Mouse (Mus musculus) hindbrain, embryonic 10.5 days (tissue): Measurements from ENCODE around the gene Csf2rb2. TPM values are rescaled to one million over a fixed set of nuclear protein-coding genes. Genes with fewer than 3 reads are reported as not detected.
"Not testable (repeated sequence)": the region's sequence is repeated elsewhere in the genome, so short reads cannot be mapped to it uniquely, and the experiment has no call there.

ENCODE experiments used
- DNase-seq: peaks from one replicate; pipeline ENCODE4 v3.0.0-alpha.2; 2017; ENCODE audit warnings: low spot score
- H3K27ac ChIP-seq: fragments of 300-500 bp; sonication (generic); 2 replicates; pipeline ENCODE4 v1.5.1; 2016; ENCODE audit warnings: mild to moderate bottlenecking, moderate library complexity
- H3K27me3 ChIP-seq: fragments of 300-500 bp; sonication (generic); 2 replicates; pipeline ENCODE4 v1.6.1; 2016; ENCODE audit warnings: mild to moderate bottlenecking; ENCODE audit not compliant: poor library complexity, insufficient read depth, severe bottlenecking
- H3K36me3 ChIP-seq: fragments of 300-500 bp; sonication (generic); 2 replicates; pipeline ENCODE4 v1.6.1; 2016; ENCODE audit warnings: mild to moderate bottlenecking, moderate library complexity
- H3K4me1 ChIP-seq: fragments of 300-500 bp; sonication (generic); replicated peaks from 2 replicates; pipeline ENCODE4 v1.6.1; 2016; ENCODE audit warnings: mild to moderate bottlenecking
- H3K4me3 ChIP-seq: fragments of 300-500 bp; sonication (generic); 2 replicates; pipeline ENCODE4 v1.5.1; 2016; ENCODE audit warnings: mild to moderate bottlenecking, moderate library complexity
- H3K9me3 ChIP-seq: fragments of 300-500 bp; sonication (generic); 2 replicates; pipeline ENCODE4 v1.6.1; 2016; ENCODE audit warnings: mild to moderate bottlenecking, moderate library complexity
- WGBS: fragments of 180-500 bp; shearing (Covaris S2); methylation state at CpG from one replicate; pipeline ENCODE4 v1.1.7; 2016; 5-methylcytosine and 5-hydroxymethylcytosine counted together
- polyA plus RNA-seq: library from polyadenylated mRNA; unstranded; fragments of >200 nt; fragmentation: Nextera tagmentation; extraction: Ambion mirVana; gene quantifications from 2 replicates; pipeline ENCODE4 v1.2.1, GENCODE M21; 2016

The Csf2rb2 gene
- polyA plus RNA-seq, 1 experiment from 2014 or later: 0.60 TPM

DNA sequence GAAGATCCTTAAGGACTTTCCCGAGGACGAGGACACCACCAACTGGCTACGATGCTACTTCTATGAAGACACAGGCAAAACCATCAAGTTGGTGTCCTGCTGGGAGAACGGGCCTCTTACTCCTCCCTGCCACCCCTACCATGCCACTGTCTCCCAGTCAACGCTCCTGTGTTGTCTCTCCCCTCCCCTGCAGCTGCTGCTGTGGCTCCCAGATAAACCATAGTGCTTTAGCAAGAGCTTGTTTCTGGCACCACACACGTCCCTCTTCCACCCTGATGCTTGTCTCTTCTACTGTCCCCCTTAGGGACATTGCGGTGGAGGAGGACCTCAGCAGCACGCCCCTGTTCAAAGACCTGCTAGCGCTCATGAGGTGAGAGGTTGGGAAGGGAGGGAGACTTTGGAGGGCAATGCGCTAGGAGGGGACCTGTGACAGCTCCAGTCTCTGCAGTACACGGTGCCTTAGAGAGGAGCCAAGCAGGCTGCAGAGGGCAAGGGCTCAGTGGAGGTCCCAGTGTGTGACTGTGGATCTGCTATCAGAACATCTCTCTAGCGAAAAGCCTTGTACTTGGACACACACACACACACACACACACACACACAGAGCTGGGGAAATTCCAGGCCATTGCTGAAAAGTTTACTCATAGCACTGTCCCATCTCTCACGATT lies 44.7 kb downstream of the Csf2rb2 start:
- Histone ChIP-seq H3K27me3 (no peaks in the 10 kb centered on the region), H3K4me3 (no peak overlapping the region), H3K36me3 (no peaks in the 10 kb centered on the region), H3K27ac (peak overlapping the region; percentile 36; the same call in 1 of the 2 replicates), H3K9me3 (0 out of 2 replicates have a peak, but pooled peaks cover 2% of the 10 kb centered on the region), H3K4me1 (no peaks in the 10 kb centered on the region)
- WGBS: 76% methylated on average over 13 of the region's 13 CpGs
- no peak for DNase-seq

DNA sequence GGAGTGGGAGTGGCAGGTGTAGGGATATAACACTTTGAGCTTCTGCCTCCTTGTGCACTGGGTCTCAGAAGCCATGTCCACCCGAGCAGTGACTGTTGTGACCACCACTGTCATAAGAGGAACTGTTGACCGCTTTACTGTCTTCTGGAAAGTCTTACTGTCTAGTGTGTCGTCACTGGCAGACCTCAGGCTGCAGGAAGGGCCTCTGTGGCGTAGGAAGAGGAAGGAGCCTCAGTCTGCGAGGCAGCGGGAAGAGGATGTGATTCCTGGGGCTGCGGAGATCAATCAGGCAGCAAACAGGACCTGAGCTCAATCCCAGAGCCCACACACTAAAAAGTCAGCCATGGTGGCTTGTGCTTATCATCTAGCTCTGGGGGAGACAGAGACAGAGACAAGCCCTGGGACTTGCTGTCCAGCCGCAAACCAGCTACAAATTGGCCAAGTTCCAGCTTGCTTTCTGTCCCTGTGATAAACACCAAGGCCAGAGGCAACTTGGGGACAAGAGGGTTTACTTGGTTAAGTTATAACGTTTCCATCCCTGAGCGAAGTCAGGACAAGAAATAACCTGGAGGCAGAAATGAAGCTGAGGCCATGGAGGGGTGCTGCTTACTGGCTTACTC lies 47.2 kb downstream of the Csf2rb2 start:
- Histone ChIP-seq H3K36me3 (no peaks in the 10 kb centered on the region), H3K27me3 (peaks cover 13% of the 10 kb centered on the region), H3K9me3 (no peaks in the 10 kb centered on the region), H3K27ac (peak overlapping the region; percentile 31; the same call in 1 of the 2 replicates), H3K4me3 (no peak overlapping the region), H3K4me1 (0 out of 2 replicates have a peak, but pooled peaks cover 3% of the 10 kb centered on the region)
- WGBS: 87% methylated on average over 10 of the region's 10 CpGs
- DNase-seq: no peak

DNA sequence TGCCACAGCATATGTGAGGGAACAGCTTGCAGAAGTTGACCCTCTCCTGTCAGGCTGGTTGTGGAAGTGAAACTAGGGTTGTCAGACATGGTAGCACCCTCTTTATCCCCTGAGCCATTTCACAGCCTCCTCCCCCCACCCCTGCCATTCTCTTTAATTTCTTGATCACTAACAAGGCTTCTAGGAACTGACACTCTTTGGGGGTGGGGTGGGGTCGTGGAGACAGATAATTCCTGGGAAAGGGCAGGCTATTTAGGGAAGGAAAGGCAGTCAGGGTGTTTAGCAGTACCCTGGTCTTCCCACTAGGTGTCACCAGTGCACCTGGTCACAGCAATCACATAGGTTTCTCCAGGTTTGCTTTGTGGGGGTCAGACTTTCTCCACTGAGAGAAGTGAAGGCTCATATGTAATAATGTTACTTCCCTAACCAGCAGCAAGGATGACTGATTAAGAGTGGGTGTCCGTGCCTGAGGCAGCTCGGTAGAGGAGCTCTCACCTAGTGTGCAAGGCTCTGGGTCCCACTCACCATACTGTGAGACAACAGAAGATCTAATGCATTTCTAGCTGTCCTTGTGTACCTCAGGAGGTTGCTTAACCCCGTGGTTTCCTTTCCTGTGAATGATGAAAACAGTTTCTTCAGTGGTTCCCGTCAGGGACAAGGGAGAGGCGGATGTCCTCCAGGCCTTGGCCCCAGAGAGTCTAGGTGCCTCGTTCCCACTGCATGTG lies 48.0 kb downstream of the Csf2rb2 start:
- WGBS: 38% methylated on average over 7 of the region's 7 CpGs
- 0 out of 2 replicates have a peak overlapping the region, but pooled peaks have one; percentile 31 for H3K27ac ChIP-seq
- peak; percentile 65 for DNase-seq

DNA sequence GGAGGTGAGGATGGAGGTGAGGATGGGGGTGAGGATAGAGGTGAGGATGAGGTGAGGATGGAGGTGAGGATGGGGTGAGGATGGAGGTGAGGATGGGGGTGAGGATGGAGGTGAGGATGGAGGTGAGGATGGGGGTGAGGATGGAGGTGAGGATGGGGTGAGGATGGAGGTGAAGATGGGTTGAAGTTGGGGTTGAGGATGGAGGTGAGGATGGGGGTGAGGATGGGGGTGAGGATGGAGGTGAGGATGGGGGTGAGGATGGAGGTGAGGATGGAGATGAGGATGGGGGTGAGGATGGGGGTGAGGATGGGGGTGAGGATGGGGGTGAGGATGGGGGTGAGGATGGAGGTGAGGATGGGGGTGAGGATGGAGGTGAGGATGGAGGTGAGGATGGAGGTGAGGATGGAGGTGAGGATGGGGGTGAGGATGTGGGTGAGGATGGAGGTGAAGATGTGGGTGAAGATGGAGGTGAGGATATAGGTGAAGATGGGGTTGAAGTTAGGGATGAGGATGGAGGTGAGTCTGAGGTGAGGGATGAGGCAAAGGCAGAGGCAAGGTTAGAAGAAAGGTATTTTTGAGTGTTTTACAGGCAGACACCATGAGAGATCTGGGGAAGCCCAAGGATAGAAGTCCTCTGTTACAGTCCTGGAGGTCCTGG lies 48.8 kb downstream of the Csf2rb2 start:
- H3K27me3 ChIP-seq: peaks cover 19% of the 10 kb centered on the region
- not testable (repeated sequence) for H3K27ac ChIP-seq, H3K4me1 ChIP-seq, H3K4me3 ChIP-seq, H3K36me3 ChIP-seq, DNase-seq, H3K9me3 ChIP-seq

More for the DNA sequence above, 48.0 kb downstream of the Csf2rb2 start:
- Histone ChIP-seq H3K36me3 (no peaks in the 10 kb centered on the region), H3K4me3 (no peak overlapping the region), H3K4me1 (0 out of 2 replicates have a peak, but pooled peaks cover 3% of the 10 kb centered on the region), H3K9me3 (no peaks in the 10 kb centered on the region), H3K27me3 (peaks cover 19% of the 10 kb centered on the region)

DNA sequence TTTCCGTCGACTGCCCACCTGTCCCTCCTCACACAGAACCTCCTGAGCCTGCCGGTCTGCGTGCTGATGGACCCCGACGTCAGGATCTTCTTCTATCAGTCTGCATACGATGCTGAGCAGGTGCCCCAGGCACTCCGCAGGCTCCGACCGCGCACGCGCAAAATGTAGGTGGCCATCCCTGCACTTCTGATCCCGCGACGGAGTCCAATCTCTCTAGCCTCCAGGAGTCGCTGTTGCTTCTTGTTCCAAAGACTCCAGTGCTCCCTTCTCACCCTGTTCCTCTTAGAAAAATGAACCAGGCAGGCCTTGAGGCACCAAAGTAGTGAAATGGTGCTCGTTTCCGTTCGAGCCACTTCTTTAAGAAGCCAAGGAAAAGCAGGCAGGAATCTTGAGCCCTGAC lies 50.8 kb downstream of the Csf2rb2 start:
- no peak overlapping the region; the same call in 1 of the 2 replicates for H3K27ac ChIP-seq
- no peaks in the 10 kb centered on the region for H3K36me3 ChIP-seq
- H3K9me3 ChIP-seq: no peaks in the 10 kb centered on the region
- peak; percentile 67 for DNase-seq
- H3K27me3 ChIP-seq: peaks cover 19% of the 10 kb centered on the region
- H3K4me3 ChIP-seq: no peak overlapping the region
- 0 out of 2 replicates have a peak, but pooled peaks cover 3% of the 10 kb centered on the region for H3K4me1 ChIP-seq
- 20% methylated on average over 20 of the region's 20 CpGs for WGBS

DNA sequence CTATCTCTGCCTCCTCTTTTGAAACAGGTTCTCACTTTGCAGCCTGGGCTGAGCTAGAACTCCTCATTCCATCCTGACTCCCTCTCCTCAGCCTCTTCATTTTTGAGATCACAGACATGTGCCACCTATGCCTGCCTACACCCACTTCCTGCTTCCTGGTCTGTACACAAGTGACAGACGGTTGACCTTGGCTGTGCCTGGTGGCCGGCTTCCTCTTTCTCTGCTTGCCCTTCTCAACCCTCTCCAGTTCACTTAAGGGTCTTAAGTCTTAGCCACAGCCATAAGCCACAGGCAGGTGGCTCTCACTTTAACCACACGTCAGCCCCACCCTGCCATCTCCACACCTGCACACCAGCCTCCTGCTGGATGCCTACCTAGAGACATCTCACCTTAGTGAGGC lies 57.1 kb downstream of the Csf2rb2 start:
- H3K36me3 ChIP-seq: no peaks in the 10 kb centered on the region
- WGBS: 70% methylated on average over 3 of the region's 3 CpGs
- H3K4me3 ChIP-seq: no peak overlapping the region
- no peak for DNase-seq
- H3K9me3 ChIP-seq: no peaks in the 10 kb centered on the region
- 0 out of 2 replicates have a peak, but pooled peaks cover 6% of the 10 kb centered on the region for H3K27me3 ChIP-seq
- no peak overlapping the region for H3K27ac ChIP-seq
- peaks cover 4% of the 10 kb centered on the region; the same call in 1 of the 2 replicates for H3K4me1 ChIP-seq

DNA sequence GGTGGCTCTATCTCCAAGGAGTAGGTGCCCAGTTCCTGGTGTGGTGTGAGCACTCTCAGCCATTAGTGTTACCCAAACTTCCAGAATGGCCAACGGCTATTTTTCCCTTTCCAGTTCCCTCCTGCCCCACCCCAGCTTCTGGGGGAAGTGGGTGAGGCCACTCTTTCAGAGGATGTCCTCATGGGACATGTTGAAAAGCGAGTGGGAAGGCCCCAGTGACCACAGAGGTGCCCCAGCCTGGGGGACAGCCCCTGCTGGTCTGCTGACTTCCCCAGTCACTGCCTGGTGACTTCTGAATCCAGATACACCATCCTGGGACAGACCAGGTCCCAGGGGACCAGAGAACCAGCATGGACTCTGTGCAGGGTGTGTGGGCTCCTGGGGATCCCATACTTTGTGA lies 57.9 kb downstream of the Csf2rb2 start:
- no peak for DNase-seq
- H3K36me3 ChIP-seq: no peaks in the 10 kb centered on the region
- WGBS: 71% methylated on average over 2 of the region's 2 CpGs
- no peaks in the 10 kb centered on the region for H3K27me3 ChIP-seq
- no peak overlapping the region for H3K27ac ChIP-seq
- H3K4me1 ChIP-seq: peaks cover 4% of the 10 kb centered on the region; the same call in 1 of the 2 replicates
- no peaks in the 10 kb centered on the region for H3K9me3 ChIP-seq
- H3K4me3 ChIP-seq: no peak overlapping the region

DNA sequence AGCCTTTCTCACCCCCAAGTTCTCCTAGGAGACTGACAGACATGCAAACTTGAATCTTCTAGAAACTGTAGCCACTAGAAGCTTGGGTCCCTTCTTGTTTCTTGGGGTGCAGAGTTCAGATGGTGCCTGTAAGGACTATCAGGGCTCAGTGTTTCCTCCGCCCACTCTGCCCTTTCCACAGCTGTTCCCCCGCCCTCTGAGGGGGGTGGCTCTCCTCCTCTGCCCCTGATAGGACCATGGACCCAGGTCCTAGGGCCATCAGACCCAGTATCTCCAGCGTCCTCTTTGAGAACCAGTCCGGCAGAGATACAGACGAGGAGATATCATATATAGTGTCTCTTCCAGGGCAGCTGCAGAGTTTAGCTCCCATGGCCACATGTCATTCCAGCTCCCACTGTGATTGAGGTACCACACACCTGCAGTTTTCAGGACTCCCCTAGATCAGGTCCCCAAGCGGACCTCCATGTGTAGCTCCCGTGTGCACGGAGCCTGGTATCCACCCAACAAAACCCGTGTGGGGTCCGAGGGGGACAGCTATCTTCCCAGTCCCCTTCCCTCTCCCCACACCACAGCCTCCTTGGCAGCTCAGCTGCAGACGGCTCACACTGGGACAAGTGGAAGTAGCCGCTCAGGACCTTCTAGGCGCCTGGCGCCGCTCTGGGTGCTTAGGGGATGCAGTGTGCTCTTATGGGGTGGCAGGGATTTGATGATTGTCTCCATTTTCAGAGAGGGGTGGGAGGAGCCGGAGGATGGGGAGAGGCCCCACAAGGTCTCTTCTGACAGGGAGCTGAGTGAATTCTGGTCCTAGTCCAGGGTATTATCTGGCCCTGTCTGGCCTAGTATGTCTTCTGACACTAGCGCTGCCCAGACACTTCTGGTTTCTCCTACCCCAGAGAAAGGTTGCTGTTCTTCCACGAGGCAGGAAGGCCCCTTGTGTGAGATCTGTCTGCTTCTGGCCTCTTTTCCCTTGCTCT lies 59.1 kb downstream of the Csf2rb2 start:
- Histone ChIP-seq H3K4me3 (no peak overlapping the region), H3K27ac (0 out of 2 replicates have a peak overlapping the region, but pooled peaks have one; percentile 23), H3K27me3 (no peaks in the 10 kb centered on the region), H3K4me1 (peaks cover 6% of the 10 kb centered on the region; the same call in 1 of the 2 replicates), H3K9me3 (no peaks in the 10 kb centered on the region), H3K36me3 (no peaks in the 10 kb centered on the region)
- DNase-seq: no peak
- WGBS: 81% methylated on average over 18 of the region's 18 CpGs

DNA sequence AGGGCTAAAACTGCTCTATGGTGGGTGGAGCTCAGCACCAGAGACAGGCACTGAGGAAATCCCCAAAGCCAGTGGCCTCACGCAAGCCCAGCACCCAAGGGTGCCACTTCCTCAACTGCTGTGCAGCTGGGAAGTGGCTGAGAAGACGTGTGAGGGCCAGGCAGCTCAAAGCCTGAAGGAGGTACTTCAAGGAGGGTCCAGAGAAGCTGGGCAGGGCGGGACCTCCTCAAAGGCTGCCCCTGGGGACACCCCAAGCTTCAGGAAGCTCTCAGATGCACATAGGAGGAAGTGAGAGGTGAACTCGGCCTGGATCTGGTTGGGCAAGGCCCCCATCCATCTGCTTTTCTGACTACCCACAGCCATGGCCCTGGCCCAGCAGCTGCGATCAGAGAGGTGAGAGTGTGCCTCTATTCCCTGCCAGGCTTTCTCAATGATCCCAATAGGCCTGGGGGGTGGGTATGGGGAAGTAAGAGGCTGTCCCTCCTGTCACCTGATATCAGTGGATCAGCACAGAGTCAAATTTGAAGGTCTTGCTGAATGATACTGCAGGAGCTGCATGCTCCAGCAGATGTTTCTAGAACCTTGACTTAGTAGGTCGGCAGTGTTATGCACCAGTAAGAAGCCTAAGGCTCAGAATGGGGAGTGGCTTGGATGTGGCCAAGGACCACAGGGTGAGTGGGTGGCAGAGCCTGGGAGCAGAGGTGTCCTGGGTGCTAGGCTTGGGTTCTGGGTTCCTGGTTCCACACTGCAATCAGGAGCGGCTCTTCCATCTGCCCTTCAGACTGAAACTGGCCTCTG lies 60.6 kb downstream of the Csf2rb2 start, which contains the start of gene Ncf4:
TSS of gene Ncf4 (plus strand) at position 107 of the 798 bp plus-strand sequence.
- no peaks in the 10 kb centered on the region for H3K36me3 ChIP-seq
- H3K27ac ChIP-seq: no peak within 1 kb of the TSS
- H3K9me3 ChIP-seq: no peaks in the 10 kb centered on the region
- DNase-seq: no peak
- H3K4me1 ChIP-seq: peaks cover 10% of the 10 kb centered on the region; the same call in 1 of the 2 replicates
- no peak within 1 kb of the TSS for H3K4me3 ChIP-seq
- WGBS: 76% methylated on average over 7 of the region's 7 CpGs
- no peaks in the 10 kb centered on the region for H3K27me3 ChIP-seq

DNA sequence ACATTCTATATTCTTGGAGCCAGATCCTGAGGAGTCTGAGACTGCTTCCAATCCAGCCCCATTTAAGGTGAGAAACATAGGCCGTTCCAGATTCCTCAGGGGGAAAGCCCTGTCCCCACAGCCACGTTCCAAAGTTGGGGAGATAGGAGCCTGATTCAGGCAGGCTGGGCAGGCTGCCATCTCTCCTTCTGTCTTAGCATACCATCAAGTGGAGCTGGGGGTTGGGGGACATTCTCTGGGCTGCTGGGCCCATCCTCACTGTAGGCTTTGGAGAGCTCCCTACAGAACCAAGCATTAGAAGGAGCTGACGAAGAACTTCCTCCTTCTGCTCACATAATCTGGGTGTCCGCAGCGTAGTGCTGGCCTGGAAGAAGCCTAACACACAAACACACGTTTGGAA lies 61.7 kb downstream of the Csf2rb2 start:
- WGBS: 74% methylated on average over 6 of the region's 6 CpGs
- peaks cover 16% of the 10 kb centered on the region for H3K4me1 ChIP-seq
- DNase-seq: no peak
- H3K27ac ChIP-seq: no peak overlapping the region
- no peaks in the 10 kb centered on the region for H3K9me3 ChIP-seq
- H3K4me3 ChIP-seq: no peak overlapping the region
- H3K36me3 ChIP-seq: no peaks in the 10 kb centered on the region
- H3K27me3 ChIP-seq: no peaks in the 10 kb centered on the region

DNA sequence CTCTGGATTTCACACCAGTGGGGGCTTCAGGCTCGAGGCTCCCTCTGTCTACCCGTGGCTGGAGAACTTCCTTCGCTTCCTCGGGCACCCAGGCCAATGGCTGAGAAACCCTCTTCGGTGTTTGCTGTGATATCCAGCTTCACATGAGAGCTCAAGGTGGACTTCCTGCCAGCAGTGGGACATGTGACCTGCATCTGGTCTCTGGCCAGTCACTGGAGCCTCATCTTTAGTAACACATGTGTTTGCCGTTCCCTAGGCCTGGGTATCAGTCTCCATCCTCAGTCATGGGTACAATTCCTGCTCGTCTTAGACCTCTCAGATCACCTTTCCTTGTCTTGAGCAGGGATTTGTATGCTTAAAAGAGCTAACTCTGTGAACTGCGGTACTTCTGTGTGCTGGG lies 62.5 kb downstream of the Csf2rb2 start:
- WGBS: 80% methylated on average over 8 of the region's 8 CpGs
- Histone ChIP-seq H3K27me3 (no peaks in the 10 kb centered on the region), H3K36me3 (no peaks in the 10 kb centered on the region), H3K4me3 (no peak overlapping the region), H3K27ac (no peak overlapping the region), H3K4me1 (peaks cover 17% of the 10 kb centered on the region), H3K9me3 (no peaks in the 10 kb centered on the region)
- no peak for DNase-seq
